Mouse (Mus musculus) embryo, embryonic 11 days (tissue): ENCODE measurements around the gene Pelo.
A peak's percentile ranks its signal among the peaks of the same experiment; 100 is the strongest.

Source experiments
- DNase-seq: peaks from one replicate; pipeline ENCODE4 v3.0.0-alpha.2; 2015

The Pelo gene

DNA sequence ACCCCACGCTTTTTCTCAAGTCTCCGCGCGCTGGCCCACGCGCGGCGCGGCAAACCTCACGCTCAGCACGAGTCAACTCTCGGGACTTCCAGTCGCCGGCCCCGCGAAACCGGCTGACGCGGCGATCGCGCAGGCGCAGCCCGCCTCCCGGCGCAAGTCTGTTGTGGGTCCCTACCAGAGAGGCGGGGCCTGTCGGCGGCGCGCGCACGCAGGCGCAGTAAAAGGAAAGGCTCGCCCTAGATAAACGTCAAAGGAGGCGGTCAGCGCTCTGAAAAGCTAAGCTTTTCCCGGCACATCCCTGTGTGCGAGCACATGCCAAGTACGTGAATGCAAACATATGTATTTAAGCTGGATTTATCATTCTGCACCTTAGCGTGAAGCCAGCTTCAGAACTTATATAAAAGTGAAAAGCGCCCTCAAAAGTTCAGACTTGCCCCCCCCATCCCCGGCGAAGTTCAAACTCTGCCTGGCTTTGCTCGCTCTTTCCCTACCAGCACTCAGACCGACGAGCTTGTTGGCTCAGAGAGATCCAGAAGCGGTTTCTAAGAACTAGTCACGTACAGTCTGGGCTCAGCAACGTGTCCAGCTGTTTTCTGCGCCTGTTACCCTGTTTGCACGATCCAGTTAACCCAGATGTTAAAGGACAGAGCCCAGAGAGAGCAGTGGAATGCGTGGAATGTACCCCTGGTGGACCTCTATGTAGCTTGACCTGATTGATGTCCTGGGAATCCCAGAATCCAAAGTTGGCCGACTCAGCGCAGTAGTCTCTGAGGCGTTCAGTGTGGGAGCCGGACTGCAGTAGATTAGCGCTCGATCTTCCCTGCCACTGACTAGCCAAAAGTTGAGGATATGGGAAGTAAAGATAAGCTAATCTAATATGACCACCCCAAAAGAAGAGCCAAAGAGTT is at the start of gene Pelo:
Gene Pelo (minus strand): TSS at position 118 of the 908 bp plus-strand sequence.
- peak; percentile 95 for DNase-seq

DNA sequence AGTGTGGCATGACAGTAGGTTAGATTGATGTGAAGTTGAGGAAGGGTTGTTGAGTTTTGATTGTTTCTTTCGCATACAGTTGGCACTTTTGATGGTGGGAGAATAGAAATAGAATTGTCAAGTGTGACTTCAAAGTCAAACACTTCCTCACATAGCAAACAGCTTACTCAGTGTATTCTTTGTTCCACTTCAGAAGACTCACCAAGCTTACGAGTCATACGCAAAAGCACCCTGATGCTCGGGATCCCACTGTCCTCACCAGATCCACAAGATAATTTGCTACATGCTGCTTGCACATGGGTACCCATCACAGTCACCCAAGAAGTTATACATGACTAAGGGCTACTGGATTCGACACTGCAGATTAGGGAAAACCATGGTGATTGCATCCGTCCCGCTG is 48.5 kb upstream of the Pelo start:
- no peak for DNase-seq

DNA sequence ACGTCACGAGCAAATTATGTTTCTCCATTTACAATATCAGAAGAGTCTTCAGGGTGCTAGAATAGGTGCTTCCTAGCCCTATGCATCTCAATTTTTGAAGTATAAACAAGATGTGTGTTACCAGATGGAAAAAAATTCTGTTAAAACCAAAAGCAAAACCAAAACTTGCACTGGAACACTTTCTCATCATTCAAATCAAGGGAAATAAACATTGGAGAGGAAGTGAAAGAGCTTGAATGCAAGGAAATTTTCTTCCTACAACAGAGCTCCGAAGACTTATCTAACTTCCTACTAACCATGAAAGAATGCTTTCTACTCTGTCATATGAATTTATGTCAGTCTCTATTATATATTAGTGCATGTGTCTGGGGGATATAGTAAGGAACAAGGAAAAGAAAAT is 46.8 kb upstream of the Pelo start:
- DNase-seq = no peak

DNA sequence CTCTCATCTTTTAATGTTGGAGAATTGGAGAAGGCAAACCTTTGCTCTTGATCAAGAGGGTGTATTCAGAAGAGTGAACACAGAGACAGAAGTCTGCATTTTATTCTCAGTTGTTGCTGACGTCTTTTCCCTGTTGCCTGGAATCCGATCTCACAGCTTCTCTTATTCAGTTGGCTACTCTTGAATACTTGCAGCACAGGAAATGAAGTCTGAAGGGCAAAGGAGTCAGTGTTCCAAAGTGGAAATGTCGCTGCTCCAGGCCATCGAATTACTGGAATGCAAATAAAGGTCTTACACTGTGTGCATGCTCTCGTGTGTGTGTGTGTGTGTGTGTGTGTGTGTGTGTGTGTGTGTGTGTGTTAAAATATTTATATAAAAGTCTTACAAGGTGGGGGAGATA is 42.4 kb upstream of the Pelo start:
- peak; percentile 31 for DNase-seq

DNA sequence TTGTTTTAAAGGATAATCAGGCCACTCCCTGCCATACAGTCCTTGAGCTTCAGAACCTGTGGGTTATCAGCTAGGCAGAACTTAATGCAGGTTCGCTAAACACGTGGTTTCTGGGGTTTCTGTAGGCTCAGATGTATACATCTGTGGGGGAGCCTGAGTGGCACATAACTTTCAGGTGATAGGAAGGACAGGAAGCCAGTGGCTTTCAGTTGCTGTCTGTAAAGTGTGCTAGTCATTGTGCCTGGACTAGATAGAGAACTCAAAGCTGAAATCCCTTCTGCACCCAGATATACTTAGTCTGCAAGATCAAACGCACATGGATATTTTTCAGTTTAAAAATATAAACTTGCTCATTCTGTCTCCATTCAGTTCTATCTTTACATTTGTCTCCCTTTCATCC is 41.4 kb upstream of the Pelo start:
- DNase-seq = no peak

DNA sequence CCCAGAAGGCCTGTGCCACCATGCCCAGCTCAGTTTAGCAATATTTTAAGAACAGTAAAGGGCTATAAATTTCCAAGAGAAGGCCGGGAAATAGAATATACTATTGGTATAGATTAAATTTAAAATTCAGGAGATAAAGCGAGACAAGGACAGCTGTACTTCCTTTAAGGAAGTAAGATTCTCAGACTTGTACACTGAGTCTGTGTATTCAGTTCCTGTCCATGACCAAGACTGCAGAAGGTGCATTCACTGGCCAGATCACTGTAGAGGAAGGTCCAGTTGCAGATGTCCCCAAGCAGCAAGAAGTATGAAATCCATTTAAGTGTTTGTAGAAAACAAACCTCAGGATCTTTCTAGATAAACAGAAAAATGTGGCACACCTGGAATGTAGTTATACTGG is 40.0 kb upstream of the Pelo start:
- DNase-seq = no peak

DNA sequence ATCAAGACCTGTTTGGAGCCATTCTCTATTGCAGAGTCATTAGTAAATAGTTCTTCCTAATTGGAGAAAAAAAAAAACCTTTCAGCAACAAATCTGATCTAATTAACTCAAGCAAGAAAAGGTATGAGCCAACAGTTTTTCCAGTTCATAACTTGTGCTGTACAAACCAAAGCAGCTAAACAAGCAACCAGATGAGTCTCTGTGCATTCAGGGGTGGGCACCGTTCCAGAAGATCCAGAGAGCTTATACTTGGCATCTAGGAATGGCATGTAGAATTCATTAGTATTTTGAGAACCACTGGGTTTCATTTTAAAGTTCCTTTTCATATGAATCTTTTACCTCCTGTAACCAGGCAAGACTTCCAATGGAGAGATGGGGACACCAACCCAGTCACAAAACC is 37.8 kb upstream of the Pelo start:
- no peak for DNase-seq

DNA sequence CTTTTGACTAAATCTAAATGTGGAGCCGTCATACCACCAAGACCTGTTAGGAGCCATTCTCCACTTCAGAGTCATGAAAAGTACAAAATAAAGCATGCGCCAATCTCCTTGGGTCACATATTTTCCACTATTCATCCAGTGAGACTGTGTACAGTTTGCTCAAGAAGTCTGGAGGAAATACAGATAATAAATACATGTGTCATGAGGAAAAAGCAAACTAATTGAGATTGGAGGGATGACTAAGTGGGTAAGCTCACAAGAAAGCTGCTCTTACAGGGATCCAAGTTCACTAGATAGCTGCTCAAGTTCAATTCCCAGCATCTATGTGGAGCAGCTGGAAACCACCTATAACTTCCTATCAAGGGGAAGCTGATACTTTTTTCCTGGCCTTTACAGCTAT is 36.5 kb upstream of the Pelo start:
- no peak for DNase-seq

DNA sequence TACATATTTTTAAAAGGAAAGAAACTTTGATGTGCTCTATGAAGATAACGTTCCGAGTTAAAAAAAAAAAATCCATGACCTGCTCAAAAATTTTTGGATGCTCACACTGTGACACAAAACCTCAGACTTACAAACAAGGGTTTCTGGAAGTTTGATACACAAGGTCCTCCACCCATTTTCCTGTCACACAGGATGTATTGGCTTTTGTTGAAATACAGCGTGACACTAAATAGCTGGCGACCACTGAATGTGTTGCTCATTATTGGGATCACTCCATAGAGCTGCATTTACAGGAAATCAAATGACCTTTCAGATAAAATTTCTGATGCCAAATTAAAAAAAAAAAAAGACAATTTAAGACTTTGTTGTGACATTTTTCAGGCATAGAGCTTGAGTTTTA is 35.1 kb upstream of the Pelo start:
- DNase-seq = no peak

DNA sequence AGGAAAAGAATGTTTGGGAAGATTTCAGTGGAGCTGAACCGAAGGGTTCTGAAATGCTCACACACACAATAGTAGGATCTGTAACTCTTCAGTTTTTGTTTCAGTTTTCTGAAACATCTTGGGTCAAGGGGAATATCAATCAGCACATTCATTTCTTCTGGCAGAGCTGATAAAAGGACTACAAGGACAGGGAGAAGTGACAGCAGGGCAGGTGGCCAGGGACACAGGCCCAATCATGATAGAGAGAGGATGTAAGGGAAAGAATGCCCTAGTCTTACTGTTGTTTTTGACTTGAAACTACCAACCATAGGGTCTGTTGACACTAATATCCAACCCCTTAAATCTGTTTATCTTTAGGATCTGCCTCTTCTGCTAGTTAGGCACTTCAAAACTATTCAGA is 34.5 kb upstream of the Pelo start:
- DNase-seq = no peak

DNA sequence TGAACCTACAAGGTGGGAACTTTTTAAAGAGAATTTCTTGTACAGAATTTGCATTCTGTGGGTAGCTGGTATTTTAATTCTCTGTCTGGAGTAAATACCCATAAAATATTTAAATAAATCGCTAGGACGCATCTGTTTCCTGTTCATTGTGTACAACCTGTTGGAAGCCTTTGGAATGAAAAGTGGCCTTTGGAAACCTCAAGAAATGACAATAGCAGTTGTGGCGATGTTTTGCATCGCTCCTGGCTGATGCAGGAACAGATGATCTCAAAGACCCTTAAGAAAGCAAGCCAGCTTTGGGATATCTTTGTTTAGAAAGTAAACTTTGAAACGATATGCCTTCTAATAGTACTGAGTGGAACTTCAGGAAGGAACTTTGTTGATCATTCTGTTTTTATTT is 28.8 kb upstream of the Pelo start:
- no peak for DNase-seq

DNA sequence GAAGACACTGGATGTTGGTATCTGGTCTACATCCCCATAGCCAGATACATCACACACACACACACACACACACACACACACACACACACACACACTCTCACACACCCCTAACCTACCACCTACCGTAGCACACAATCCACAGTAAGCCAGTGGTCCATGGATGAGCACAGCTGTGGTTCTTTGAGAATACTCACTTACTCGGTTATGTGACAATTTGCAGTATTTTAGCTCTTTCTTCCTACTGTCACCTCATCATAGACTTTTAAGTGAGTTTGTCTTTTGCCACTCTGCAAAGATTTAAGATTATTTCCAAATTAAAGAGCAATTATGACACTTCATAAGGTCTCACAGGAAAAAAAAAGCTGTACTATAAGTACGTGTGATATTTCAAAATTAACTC is 28.2 kb upstream of the Pelo start:
- no peak for DNase-seq

DNA sequence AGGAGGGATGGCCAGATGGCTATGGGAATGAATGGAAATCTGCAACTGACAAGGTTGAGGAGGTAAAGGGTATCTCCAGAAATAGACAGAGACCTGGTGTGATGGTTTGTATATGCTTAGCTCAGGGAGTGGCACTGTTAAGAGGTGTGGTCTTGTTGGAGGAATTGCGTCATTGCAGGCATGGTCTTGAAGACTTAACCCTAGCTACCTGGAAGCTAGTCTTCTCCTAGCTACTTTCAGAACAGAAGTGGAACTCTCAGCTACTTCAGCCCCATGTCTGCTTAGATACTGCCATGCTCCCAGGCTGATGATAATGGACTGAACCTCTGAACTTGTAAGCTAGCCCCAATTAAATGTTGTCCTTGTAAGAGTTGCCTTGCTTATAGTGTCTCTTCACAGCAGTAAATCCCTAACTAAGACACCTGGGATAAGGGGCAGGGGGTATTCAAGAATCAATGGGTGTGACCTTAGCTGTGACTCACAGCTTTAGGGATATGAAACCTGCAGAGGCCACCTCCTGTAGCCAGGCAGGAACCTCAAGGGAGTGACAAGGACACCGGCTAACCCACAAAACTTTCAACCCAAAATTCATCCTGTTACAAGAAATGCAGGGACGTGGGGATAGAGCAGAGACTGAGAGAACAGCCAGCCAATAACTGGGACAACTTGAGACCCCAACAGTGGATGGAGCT is 27.1 kb upstream of the Pelo start:
- no peak for DNase-seq

DNA sequence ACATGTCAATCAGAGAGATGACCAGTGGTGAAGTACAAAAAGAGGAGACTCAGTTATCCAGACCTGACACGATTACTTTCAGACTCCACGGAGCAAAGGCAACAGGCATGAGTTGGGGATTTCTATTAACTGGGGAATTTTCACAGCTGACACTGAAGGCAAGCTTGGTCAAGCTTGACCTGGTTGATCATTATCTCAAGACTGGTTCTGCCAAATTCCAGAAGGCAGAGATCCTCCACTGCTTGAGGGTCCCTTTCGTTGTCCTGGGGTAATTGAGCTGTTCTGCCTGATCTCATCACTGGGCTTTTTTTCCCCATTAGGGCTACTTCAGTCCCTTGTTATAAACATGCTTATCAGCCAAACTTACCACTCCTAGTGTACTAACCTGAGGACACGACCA is 19.6 kb upstream of the Pelo start:
- DNase-seq = no peak

DNA sequence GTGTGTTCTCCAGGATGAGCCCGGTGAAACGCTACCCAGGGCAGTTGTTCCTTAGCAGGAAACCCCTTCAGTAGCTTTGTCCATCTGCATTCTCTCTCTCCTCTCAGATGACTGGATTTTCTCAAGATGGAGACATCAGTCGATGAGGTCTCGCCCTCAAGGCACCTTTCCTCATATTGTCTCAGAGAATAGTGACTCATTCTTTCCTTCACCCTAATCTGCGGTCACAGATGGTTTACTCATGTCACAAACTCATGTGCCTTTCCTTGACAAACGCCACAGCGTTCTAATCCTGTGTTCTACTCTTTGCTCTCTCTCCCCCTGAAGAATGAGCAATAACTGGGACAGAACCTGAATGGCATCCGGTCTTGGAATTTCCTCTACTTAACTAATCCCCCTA is 17.4 kb upstream of the Pelo start:
- DNase-seq = no peak

DNA sequence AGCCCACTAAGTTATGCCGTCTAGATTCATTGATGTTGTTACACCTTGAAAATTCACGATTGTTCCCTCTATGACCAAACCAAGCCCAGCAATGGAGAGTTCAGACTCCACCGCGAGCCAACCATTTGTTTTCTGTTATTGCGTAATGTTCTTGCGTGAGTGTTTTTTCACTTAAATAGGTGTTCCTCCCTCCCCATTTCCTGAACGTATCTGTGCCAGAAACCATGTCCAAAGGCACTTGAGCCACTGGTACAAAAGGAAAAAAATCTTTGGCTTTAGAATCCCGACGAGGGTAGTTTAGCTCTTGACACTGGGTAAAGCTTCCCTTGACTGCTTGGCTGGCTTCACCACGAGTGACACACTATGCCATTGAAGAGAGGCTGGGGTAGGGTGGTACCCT is 16.2 kb upstream of the Pelo start:
- no peak for DNase-seq

DNA sequence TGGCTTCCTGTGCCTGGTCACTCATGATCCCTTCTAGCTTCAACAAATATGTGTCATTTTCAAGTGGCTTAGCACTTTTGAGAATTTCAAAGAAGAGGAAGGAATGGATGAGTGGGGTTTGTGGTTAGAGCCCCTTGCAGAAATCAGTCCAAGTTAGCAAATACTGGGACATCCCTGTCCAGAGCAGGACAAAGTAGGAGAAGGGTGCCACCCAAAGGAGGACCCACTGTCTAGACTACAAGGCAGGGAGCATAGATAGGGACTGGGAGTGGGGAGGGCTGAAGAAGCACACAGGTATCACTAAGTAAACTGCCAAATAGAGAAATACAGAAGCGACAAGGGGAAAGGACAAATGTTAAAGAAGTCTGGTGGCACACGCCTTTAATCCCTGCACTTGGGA is 12.8 kb upstream of the Pelo start:
- no peak for DNase-seq

DNA sequence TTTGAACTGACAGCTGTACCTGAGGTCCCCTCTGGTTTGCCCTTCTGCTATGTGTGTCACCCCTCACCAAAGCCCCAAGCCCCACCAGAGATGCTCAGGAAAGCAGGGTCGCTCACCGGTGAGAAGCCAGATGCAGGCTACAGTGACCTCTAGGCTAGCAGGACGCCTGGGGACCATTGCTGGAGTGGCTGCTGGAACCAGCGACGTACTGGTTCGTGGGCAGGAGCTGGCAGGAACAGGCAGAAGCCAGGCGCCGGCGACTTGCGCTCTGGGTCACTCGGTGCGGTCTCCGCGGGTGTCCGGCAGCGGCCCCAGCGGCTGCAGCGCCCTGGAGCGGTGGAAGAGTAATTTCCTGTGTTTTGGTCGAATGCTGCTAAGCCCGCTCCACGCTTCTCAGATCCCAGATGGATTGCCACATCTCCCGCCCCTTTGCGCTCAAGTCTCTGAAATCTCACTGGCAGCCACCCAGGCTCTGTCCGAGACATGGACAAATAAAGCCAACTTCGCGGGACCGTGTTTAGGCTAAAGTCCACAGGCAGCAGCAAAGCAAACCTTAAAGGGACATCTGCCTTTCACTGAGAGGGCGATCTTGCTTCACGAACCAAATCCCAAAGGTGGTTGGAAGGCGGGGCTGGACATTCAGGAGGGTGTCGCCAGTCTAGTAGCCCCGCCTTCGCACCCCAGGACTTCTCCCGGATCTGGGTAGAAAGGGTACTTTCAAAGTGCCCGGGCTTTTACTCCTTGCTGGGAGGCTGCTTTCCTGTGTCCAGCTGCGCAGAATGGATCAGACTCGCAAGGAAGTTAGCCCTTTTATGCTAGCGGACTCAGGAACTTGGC is 11.6 kb upstream of the Pelo start, which contains the start of the genes Gm49395 and Itga1:
Gene Gm49395 (minus strand): TSS at position 567 of the 837 bp plus-strand sequence.
Gene Itga1 (minus strand): TSS at position 610 of the 837 bp plus-strand sequence.
- DNase-seq = peak; percentile 79

DNA sequence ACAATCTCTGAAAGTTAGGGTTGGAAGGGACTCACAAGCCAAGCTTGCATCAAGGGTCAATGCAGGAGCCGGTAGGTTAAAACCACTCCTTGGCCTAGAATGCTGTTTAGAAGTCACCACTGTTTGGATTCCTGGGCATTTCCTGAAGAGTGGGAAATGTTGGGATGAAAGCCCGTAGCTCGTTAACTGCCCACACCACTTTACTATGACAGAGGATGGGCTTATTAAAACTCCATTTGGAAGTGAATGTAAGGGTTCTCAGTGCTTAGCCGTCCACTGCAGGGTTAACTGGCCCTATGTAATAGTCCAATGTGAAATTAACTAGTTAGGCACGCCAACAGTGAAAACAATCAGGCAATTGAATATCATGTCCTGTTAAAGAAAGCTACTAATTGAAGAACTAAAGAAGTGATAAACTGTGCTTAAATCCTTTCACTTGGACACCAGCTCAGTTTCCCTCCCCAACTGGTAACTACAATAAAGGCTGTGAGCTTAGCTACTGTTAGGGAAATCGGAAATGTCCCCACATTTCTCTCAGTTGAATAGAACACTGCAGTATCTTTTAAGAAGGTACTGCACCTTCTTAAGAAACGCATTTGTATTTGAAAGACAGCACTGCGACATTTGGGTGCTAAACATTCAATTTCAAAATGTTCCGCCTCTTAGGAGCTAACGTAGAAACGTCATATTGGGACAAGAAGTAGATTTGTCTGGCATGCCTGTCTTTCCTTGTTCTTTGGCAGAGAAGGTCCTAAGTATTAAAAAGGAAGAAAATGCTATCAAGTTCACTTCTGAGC is 10.6 kb upstream of the Pelo start:
- DNase-seq = no peak

DNA sequence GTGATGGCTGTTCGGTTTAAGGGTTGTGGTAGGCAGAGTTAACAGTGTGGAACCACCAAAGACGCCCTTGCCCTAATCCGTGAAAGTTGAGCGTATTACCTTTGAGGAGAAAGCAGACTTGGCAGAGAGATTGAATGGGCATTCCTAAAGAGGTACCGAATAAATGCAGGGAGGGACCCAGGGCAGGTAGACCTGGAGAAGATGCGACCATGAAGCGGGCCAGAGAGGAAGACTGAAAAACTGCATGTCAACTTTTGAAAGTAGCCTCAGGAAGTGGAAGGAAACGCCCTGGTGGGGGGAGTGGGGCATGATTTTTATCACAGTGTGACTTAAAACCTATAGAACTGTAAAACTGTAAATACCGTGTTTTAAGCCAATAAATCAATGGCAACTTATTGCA is 9.4 kb upstream of the Pelo start:
- DNase-seq = no peak

DNA sequence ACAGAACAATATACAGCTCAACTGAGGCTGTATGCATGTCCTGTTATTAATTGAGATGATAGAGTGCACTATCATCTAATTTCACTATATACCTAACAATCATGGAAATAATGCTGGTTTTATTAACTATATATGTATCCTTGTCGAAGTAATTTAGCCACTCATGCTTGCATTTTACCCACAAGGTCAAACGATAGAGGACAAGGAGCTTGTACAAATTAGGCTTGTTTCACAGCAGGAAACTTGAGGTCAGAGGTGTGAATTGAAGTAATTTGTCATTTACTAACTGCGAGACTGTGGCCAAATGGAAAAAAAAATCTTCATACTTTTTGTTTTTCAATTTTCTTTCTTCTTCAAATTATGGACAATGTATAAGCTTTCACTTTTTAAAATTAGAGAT is 8.2 kb upstream of the Pelo start:
- DNase-seq = no peak

DNA sequence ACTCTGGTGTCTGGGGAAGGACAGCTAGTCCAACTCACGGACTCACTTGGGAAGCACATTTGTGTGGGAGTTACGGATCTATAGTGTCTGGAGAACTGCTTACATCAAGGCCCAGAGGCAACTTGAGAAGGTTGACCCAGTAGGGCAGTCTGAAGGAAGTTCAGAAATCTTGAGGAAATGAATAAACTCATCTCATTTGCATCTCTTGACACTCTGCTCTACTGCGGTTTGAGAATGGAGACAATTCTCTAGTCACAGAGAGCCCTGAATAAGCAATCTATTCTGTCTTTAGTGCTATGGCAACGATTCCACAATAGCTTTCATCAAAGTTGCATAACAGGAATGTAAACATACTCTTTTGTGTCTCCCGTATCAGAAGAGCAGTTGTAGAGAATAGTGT is 7.0 kb upstream of the Pelo start:
- no peak for DNase-seq

DNA sequence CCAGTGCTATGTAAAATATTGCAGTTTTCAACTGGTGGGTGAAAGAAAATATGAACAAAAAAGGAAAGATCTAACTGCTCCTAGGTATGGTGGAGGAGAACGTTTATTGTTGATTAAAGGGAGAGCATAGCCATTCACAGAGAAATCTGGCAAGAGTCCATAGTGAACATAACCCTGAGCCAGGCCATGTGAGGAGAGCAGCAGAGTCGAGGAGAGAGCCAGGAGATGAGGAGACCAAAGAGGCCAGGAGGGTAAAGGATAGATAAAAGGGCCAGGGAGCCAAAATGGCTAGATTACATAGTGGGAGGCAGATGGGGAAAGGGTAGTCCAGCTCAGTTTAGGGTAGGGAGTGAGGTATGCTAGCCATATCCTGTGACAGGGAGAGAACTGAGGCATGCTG is 6.2 kb upstream of the Pelo start:
- DNase-seq = no peak
